Mouse (Mus musculus) MEL (cell line): ENCODE measurements around the gene Vars.

Source experiments
- CHD2 ChIP-seq: IDR thresholded peaks from 2 replicates; pipeline ENCODE4 v1.6.1; 2011; ENCODE audit warnings: low read length, improper control_type of control experiment
- CTCF ChIP-seq, 3 experiments: IDR thresholded peaks in 2 of 3; conservative IDR thresholded peaks in 1 of 3; 2 replicates each; pipeline ENCODE4 v1.5.1; 2011 to 2012; ENCODE audit warnings: low read length in 3 of 3, low read depth in 2 of 3, mild to moderate bottlenecking in 2 of 3, improper control_type of control experiment in 1 of 3, inconsistent platforms in 1 of 3, mixed read lengths in 1 of 3, moderate library complexity in 1 of 3; ENCODE audit not compliant: control insufficient read depth in 1 of 3, insufficient read depth in 1 of 3, poor library complexity in 1 of 3, severe bottlenecking in 1 of 3
- EP300 ChIP-seq, 2 experiments: IDR thresholded peaks; 2 replicates each; pipeline ENCODE4 v1.6.1; 2011; ENCODE audit warnings: improper control_type of control experiment in 2 of 2, low read length in 2 of 2, low read depth in 1 of 2, mild to moderate bottlenecking in 1 of 2
- ETS1 ChIP-seq: IDR thresholded peaks from 2 replicates; pipeline ENCODE4 v1.6.1; 2012; ENCODE audit warnings: low read depth, mild to moderate bottlenecking, inconsistent platforms, low read length, improper control_type of control experiment, moderate library complexity
- GATA1 ChIP-seq: IDR thresholded peaks from 2 replicates; pipeline ENCODE4 v1.6.1; 2011; ENCODE audit warnings: low read depth, low read length, improper control_type of control experiment
- MAFK ChIP-seq: IDR thresholded peaks from 2 replicates; pipeline ENCODE4 v1.6.1; 2011; ENCODE audit warnings: low read depth, mild to moderate bottlenecking, low read length, improper control_type of control experiment, borderline replicate concordance
- NELFE ChIP-seq: IDR thresholded peaks from 2 replicates; pipeline ENCODE4 v1.6.1; 2011; ENCODE audit warnings: low read depth, low read length, improper control_type of control experiment
- NRF1 ChIP-seq: IDR thresholded peaks from 2 replicates; pipeline ENCODE4 v1.6.1; 2014; ENCODE audit warnings: low read depth, mild to moderate bottlenecking, inconsistent platforms, low read length, improper control_type of control experiment, moderate library complexity; ENCODE audit not compliant: poor library complexity, insufficient read depth, severe bottlenecking
- POLR2A ChIP-seq, 2 experiments: IDR thresholded peaks; 2 replicates each; pipeline ENCODE4 v1.6.1; 2011 to 2012; ENCODE audit warnings: low read length in 2 of 2, mild to moderate bottlenecking in 2 of 2, control low read depth in 1 of 2, improper control_type of control experiment in 1 of 2, low read depth in 1 of 2, moderate library complexity in 1 of 2; ENCODE audit not compliant: control insufficient read depth in 1 of 2, insufficient read depth in 1 of 2, poor library complexity in 1 of 2
- POLR2AphosphoS5 ChIP-seq: IDR thresholded peaks from 2 replicates; pipeline ENCODE4 v1.6.1; 2012; ENCODE audit warnings: low read depth, borderline replicate concordance, mild to moderate bottlenecking, inconsistent platforms, low read length, moderate library complexity, mixed read lengths
- TCF12 ChIP-seq: IDR thresholded peaks from 2 replicates; pipeline ENCODE4 v1.6.1; 2014; ENCODE audit warnings: low read depth, mild to moderate bottlenecking, inconsistent platforms, low read length, improper control_type of control experiment, moderate library complexity
- ZC3H11A ChIP-seq: IDR thresholded peaks from 2 replicates; pipeline ENCODE4 v1.6.1; 2012; ENCODE audit warnings: low read depth, mild to moderate bottlenecking, inconsistent platforms, low read length, improper control_type of control experiment
- ZNF384 ChIP-seq: IDR thresholded peaks from 2 replicates; pipeline ENCODE4 v1.6.1; 2012; ENCODE audit warnings: low read depth, mild to moderate bottlenecking, inconsistent platforms, low read length, improper control_type of control experiment

- TF ChIP-seq POLR2A (IDR thresholded peaks at IDR 0.05; ENCODE audit: control insufficient read depth in 1 of 2, insufficient read depth in 1 of 2, low read depth in 1 of 2, low read length in 2 of 2, poor library complexity in 1 of 2) (peak; percentile 9 to 71; a peak in 2 of 4 replicates), NRF1 (no peak), CTCF (IDR thresholded peaks at IDR 0.05 in 2 of 3, conservative IDR thresholded peaks at IDR 0.05 in 1 of 3; ENCODE audit: control insufficient read depth in 1 of 3, insufficient read depth in 1 of 3, low read depth in 2 of 3, low read length in 3 of 3, poor library complexity in 1 of 3, severe bottlenecking in 1 of 3) (0 out of 6 replicates have a peak, but pooled peaks of 1 of the 3 experiments have one; percentile 8), TCF12 (peak; percentile 99), EP300 (IDR thresholded peaks at IDR 0.05; ENCODE audit: low read depth in 1 of 2, low read length in 2 of 2) (peak; percentile 100), ZC3H11A (peak; percentile 5; the same call in 1 of the 2 replicates), ETS1 (peak; percentile 95), POLR2AphosphoS5 (no peak), GATA1 (peak; percentile 100), ZNF384 (0 out of 2 replicates have a peak, but pooled peaks have one; percentile 17), MAFK (no peak), CHD2 (peak; percentile 29), NELFE (peak; percentile 31; the same call in 1 of the 2 replicates)
These were observed 21.2 kb downstream of the Vars start for GRCm38 (mm10) chr17:35021842-35022477.
